In the genomic region with DNA sequence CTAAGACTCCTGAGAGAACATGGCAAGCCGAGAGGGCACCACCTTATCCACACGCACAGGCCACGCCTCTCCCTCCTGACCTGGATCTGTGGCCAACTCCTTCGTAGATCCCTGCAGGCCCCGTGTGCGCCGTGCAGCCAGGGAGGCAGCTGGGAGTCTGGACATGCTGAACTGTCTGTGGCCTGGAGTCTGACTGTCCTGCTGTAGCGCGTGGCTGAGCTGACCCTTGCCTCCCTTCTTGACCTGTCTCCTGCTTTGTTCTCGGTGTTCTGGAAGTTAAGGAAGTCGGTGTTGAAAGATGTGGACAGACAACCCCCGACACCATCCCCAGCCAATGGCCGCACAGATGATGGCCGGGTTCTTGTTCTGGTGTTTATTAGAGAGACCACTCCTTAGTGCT, we compare ENCODE assay signal across 9 mouse cellular contexts. TPM values are rescaled to one million over a fixed set of nuclear protein-coding genes. Genes with fewer than 3 reads are reported as not detected.
A peak's percentile ranks its signal among the peaks of the same experiment; 100 is the strongest.
DNase-seq lines count a peak whose midpoint lies in the region; ATAC-seq lines count a peak whose summit lies in the region.
"Had no signal": no experiment of that assay in that cellular context is flagged by ENCODE, and none has a peak within 500 bp of the region (broad histone marks: within the 10 kb centered on the region; RNA-seq: fewer than 3 reads in every experiment).

No protein-coding gene starts in this region.

- no peaks in the 10 kb centered on the region for H3K36me3 ChIP-seq in heart, embryonic 16.5 days (ENCODE audit: control insufficient read depth, insufficient read depth)
- H3K36me3 ChIP-seq in limb, embryonic 10.5 days: no peaks in the 10 kb centered on the region
- H3K36me3 ChIP-seq in forebrain, embryonic 15.5 days: no peaks in the 10 kb centered on the region

- H3K9me3 ChIP-seq in heart, embryonic 16.5 days (replicated peaks; ENCODE audit: control insufficient read depth, low read length): no peaks in the 10 kb centered on the region
- no peaks in the 10 kb centered on the region for H3K9me3 ChIP-seq in limb, embryonic 10.5 days (replicated peaks)
- no peaks in the 10 kb centered on the region for H3K9me3 ChIP-seq in forebrain, embryonic 15.5 days

- DNase-seq in ovary, postnatal 36 days (ENCODE audit: low spot score): peak; percentile 19
- DNase-seq in ovary, postnatal 10 days (ENCODE audit: low spot score): no peak
- DNase-seq in limb, embryonic 10.5 days (ENCODE audit: low spot score): peak; percentile 44
- DNase-seq in yolk sac, embryonic 10.5 days (ENCODE audit: low spot score): peak; percentile 64
- no peak for DNase-seq in left cerebral cortex, postnatal 14 days (ENCODE audit: low spot score in 2 of 2)
- DNase-seq: liver had no signal

- no peak overlapping the region for H3K4me3 ChIP-seq in heart, embryonic 16.5 days (ENCODE audit: low read length)
- peak overlapping the region; percentile 19 for H3K4me3 ChIP-seq in limb, embryonic 10.5 days
- no peak overlapping the region for H3K4me3 ChIP-seq in forebrain, embryonic 15.5 days

- 28% methylated on average over 14 of the region's 14 CpGs for WGBS in heart, embryonic 16.5 days
- WGBS in limb, embryonic 10.5 days: 25% methylated on average over 14 of the region's 14 CpGs
- 78% methylated on average over 14 of the region's 14 CpGs for WGBS in forebrain, embryonic 15.5 days

- ATAC-seq in heart, embryonic 16.5 days (replicated peaks; ENCODE audit: extremely low read depth, insufficient read depth, low FRiP score): peak; percentile 73; the same call in 1 of the 2 replicates
- no peak for ATAC-seq in forebrain, embryonic 15.5 days (replicated peaks)
- ATAC-seq: Patski had no signal

- intact Hi-C loops in left cerebral cortex, postnatal 14 days (cut with DNase I): no loop called here

- H3K9ac ChIP-seq in heart, embryonic 16.5 days (ENCODE audit: low read length): no peak overlapping the region
- H3K9ac ChIP-seq in forebrain, embryonic 15.5 days (replicated peaks): no peak overlapping the region

- H3K4me1 ChIP-seq in heart, embryonic 16.5 days (ENCODE audit: control insufficient read depth, insufficient read depth, low read length): peaks cover 6% of the 10 kb centered on the region; the same call in 1 of the 2 replicates
- H3K4me1 ChIP-seq in limb, embryonic 10.5 days: peaks cover 35% of the 10 kb centered on the region
- H3K4me1 ChIP-seq in forebrain, embryonic 15.5 days: peaks cover 36% of the 10 kb centered on the region

- H3K4me2 ChIP-seq in heart, embryonic 16.5 days (ENCODE audit: low read depth, low read length): peak overlapping the region; percentile 26
- H3K4me2 ChIP-seq in forebrain, embryonic 15.5 days (replicated peaks): no peak overlapping the region

- no peak overlapping the region for H3K27ac ChIP-seq in heart, embryonic 16.5 days (ENCODE audit: low read length)
- peak overlapping the region; percentile 61; the same call in 1 of the 2 replicates for H3K27ac ChIP-seq in limb, embryonic 10.5 days
- no peak overlapping the region for H3K27ac ChIP-seq in forebrain, embryonic 15.5 days (replicated peaks)

- no peaks in the 10 kb centered on the region for H3K27me3 ChIP-seq in heart, embryonic 16.5 days (ENCODE audit: control insufficient read depth, insufficient read depth, low read length)
- H3K27me3 ChIP-seq in limb, embryonic 10.5 days (ENCODE audit: low read depth, poor library complexity, severe bottlenecking): no peaks in the 10 kb centered on the region
- no peaks in the 10 kb centered on the region for H3K27me3 ChIP-seq in forebrain, embryonic 15.5 days
- H3K27me3 ChIP-seq: Patski had no signal

RNA-seq across cellular contexts. Expression of a gene that starts 21.5 kb away (rescaled TPM):
- polyA plus RNA-seq in heart, embryonic 16.5 days (2015; fragmentation: Nextera tagmentation; extraction: Ambion mirVana): 13.0 TPM in 2 replicates
- polyA plus RNA-seq in limb, embryonic 10.5 days (2016; fragmentation: Nextera tagmentation; extraction: Ambion mirVana): 12.8 and 14.5 TPM in 2 replicates
- 10 to 100 TPM; 33.3 to 37.8 TPM for total RNA-seq in left cerebral cortex, postnatal 14 days (2021)
- 31.8 and 35.4 TPM in 2 replicates for polyA plus RNA-seq in forebrain, embryonic 15.5 days (2015; fragmentation: Nextera tagmentation; extraction: Ambion mirVana)

Comparison
In these comparisons a context has a peak if more than half of its experiments do, and no peak if none do; other contexts are left out.
1. DNase-seq: peak in ovary, postnatal 36 days (single experiment), limb, embryonic 10.5 days (single experiment) and yolk sac, embryonic 10.5 days (single experiment); none in ovary, postnatal 10 days (single experiment) and left cerebral cortex, postnatal 14 days (0 of 2).